Mouse (Mus musculus): ENCODE measurements around the gene Polr2f. TPM values are rescaled to one million over a fixed set of nuclear protein-coding genes. Genes with fewer than 3 reads are reported as not detected.

Gene Polr2f
- polyA plus RNA-seq, 1 experiment, result 32.2 TPM

DNA sequence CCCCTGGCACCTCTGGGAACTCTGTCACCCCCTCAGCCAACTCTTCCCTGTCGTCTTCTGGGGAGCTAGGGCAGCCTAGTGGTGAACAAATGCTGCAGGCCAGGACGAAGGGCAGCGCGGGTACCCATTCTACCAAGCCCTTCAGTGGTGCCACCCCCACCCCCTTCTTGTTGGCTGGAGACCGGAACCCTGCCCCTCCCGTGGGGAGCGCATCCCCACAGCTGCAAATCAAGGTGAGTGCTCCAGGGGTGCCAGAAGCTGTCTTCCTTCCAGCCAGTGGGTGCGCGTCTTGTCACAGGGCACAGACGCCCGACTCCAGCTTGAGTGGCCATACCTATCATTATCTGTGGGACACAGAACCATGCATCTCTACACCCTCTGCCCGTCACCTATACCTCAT lies 13.7 kb upstream of the Polr2f start:
- Histone ChIP-seq H3K36me3 (ENCODE audit: control insufficient read depth, insufficient read depth, low read length) (peaks cover 81% of the 10 kb centered on the region), H3K27ac (ENCODE audit: insufficient read depth, low read depth, low read length) (no peak overlapping the region), H3K4me1 (ENCODE audit: control insufficient read depth, insufficient read depth, insufficient read length, low read length) (no peaks in the 10 kb centered on the region), H3K27me3 (ENCODE audit: control insufficient read depth, insufficient read depth, low read length) (no peaks in the 10 kb centered on the region), H3K4me3 (ENCODE audit: low read depth, low read length) (no peak overlapping the region)
- TF ChIP-seq CTCF (IDR thresholded peaks at IDR 0.05; ENCODE audit: extremely low read depth, insufficient read length, insufficient replicate concordance, low read depth, low read length), result no peak
- WGBS, result 92% methylated on average over 12 of the region's 12 CpGs

DNA sequence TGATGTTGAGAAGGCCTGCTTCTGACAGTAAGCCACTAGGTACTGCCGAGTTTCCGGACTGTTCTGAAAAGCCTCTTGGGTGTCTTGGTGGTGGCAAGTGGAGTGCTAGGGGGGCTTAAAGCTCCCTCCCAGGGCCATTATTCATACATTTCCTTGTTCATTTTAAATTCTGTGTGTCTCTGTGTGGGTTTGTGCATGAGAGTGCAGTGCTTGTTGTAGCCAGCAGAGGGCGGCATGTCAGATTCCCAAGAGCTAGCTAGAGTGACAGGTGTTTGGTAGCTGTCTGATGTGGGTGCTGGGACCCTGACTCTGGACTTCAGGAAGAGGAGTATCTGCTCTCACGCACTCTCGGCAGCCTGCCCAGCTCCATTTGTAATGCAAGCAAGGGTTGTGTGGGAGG lies 12.6 kb upstream of the Polr2f start:
- H3K36me3 ChIP-seq (ENCODE audit: control insufficient read depth, insufficient read depth, low read length), result peaks cover 83% of the 10 kb centered on the region
- H3K4me3 ChIP-seq (ENCODE audit: low read depth, low read length), result no peak overlapping the region
- no peak overlapping the region for H3K27ac ChIP-seq (ENCODE audit: insufficient read depth, low read depth, low read length)
- no peaks in the 10 kb centered on the region for H3K27me3 ChIP-seq (ENCODE audit: control insufficient read depth, insufficient read depth, low read length)
- TF ChIP-seq CTCF (IDR thresholded peaks at IDR 0.05; ENCODE audit: extremely low read depth, insufficient read length, insufficient replicate concordance, low read depth, low read length), result peak; percentile 55; the same call in 1 of the 2 replicates
- TF ChIP-seq POLR2A (IDR thresholded peaks at IDR 0.05; ENCODE audit: low read depth, low read length), result no peak
- H3K4me1 ChIP-seq (ENCODE audit: control insufficient read depth, insufficient read depth, insufficient read length, low read length), result no peaks in the 10 kb centered on the region
- 97% methylated on average over 5 of the region's 5 CpGs for WGBS

DNA sequence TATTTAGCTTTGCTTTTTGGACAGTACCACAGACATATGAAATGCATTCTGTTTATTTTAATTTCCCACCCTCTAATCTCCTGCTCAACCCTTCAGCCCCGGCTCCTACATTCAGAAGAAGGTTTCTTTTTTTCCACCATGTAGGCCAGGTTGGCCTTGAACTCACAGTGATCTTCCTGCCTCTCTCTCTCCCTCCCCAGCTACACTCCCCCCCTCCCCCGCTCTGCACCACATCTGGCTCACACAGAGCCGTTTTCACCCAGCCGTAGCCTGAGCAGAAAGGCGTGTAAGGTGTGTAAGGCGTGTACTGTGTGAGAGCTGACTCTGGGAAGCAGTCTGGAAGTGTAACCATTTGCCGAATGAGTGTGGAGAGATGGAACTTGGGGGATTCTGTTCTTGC lies 11.5 kb upstream of the Polr2f start:
- TF ChIP-seq POLR2A (IDR thresholded peaks at IDR 0.05; ENCODE audit: low read depth, low read length) (no peak), CTCF (IDR thresholded peaks at IDR 0.05; ENCODE audit: extremely low read depth, insufficient read length, insufficient replicate concordance, low read depth, low read length) (no peak)
- Histone ChIP-seq H3K4me1 (ENCODE audit: control insufficient read depth, insufficient read depth, insufficient read length, low read length) (no peaks in the 10 kb centered on the region), H3K27ac (ENCODE audit: insufficient read depth, low read depth, low read length) (no peak overlapping the region), H3K36me3 (ENCODE audit: control insufficient read depth, insufficient read depth, low read length) (peaks cover 80% of the 10 kb centered on the region), H3K27me3 (ENCODE audit: control insufficient read depth, insufficient read depth, low read length) (no peaks in the 10 kb centered on the region), H3K4me3 (ENCODE audit: low read depth, low read length) (no peak overlapping the region)
- 75% methylated on average over 7 of the region's 7 CpGs for WGBS

DNA sequence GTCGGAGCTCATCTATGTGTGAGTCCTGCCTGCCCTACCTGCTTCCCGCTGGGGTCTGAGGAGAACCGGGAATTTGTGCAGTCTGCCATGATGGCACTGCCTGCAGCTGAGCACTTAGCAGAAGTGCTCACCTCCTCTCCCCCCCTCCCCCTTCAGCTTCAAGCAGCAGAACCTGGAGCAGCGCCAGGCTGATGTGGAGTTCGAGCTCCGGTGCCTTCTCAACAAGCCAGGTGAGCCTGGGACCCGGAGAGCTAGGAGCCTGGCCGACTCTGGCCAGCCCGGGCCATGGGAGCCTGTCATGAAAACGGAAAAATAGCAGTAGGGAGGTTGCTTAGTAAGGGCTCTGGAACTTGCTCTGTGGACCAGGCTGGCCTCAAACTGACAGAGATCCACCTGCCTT lies 10.0 kb upstream of the Polr2f start:
- no peaks in the 10 kb centered on the region for H3K27me3 ChIP-seq (ENCODE audit: control insufficient read depth, insufficient read depth, low read length)
- no peak for TF ChIP-seq POLR2A (IDR thresholded peaks at IDR 0.05; ENCODE audit: low read depth, low read length)
- no peak for TF ChIP-seq CTCF (IDR thresholded peaks at IDR 0.05; ENCODE audit: extremely low read depth, insufficient read length, insufficient replicate concordance, low read depth, low read length)
- H3K27ac ChIP-seq (ENCODE audit: insufficient read depth, low read depth, low read length), result no peak overlapping the region
- no peak overlapping the region for H3K4me3 ChIP-seq (ENCODE audit: low read depth, low read length)
- H3K36me3 ChIP-seq (ENCODE audit: control insufficient read depth, insufficient read depth, low read length), result peaks cover 68% of the 10 kb centered on the region
- no peaks in the 10 kb centered on the region for H3K4me1 ChIP-seq (ENCODE audit: control insufficient read depth, insufficient read depth, insufficient read length, low read length)
- WGBS, result 70% methylated on average over 10 of the region's 10 CpGs

DNA sequence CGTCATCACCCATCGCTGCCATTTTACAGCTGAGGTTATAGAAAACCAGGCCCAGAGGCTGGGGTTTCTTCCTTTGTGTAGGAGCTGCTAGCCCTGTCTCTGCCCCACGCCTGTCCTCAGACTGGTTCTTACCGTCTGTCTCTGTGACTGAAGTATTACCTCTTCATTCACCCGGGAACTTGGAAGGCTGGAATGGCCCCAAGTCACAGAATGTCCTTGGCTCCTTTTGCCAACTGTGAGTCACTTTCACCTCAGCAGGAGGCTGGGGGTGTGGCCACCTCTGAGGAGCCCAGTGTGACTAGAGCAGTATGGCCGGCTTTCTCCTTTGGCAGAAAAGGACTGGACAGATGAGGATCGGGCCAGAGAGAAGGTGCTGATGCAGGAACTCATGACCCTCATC lies 9.4 kb upstream of the Polr2f start:
- Histone ChIP-seq H3K36me3 (ENCODE audit: control insufficient read depth, insufficient read depth, low read length) (peaks cover 62% of the 10 kb centered on the region), H3K27ac (ENCODE audit: insufficient read depth, low read depth, low read length) (no peak overlapping the region), H3K27me3 (ENCODE audit: control insufficient read depth, insufficient read depth, low read length) (no peaks in the 10 kb centered on the region), H3K4me3 (ENCODE audit: low read depth, low read length) (no peak overlapping the region), H3K4me1 (ENCODE audit: control insufficient read depth, insufficient read depth, insufficient read length, low read length) (no peaks in the 10 kb centered on the region)
- 60% methylated on average over 7 of the region's 7 CpGs for WGBS
- no peak for TF ChIP-seq POLR2A (IDR thresholded peaks at IDR 0.05; ENCODE audit: low read depth, low read length)
- TF ChIP-seq CTCF (IDR thresholded peaks at IDR 0.05; ENCODE audit: extremely low read depth, insufficient read length, insufficient replicate concordance, low read depth, low read length), result no peak

DNA sequence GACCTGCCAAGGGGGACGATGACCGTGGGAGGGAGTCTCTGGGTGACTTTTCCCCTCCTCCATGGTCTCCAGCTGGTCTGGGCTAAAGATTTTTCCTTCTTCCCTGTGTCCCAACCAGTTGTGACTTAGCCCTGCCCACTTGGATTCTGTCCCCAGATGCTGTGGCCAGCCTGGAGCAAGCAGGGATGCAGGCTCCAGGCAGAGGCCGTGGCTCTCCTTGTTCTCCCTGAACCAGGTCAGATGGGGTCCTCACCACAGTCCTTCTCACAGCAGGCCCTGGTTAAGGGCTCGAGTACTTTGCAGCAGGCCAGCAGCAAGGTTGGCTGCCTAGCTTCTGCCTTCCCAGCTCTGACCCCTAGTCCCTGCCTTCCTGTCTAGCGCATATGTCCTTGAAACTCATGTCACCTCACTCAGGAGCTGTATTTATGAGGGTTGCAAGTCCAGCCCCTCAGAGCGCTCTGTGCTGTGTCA lies 7.6 kb upstream of the Polr2f start:
- Histone ChIP-seq H3K4me1 (ENCODE audit: control insufficient read depth, insufficient read depth, insufficient read length, low read length) (no peaks in the 10 kb centered on the region), H3K36me3 (ENCODE audit: control insufficient read depth, insufficient read depth, low read length) (peaks cover 46% of the 10 kb centered on the region), H3K27ac (ENCODE audit: insufficient read depth, low read depth, low read length) (no peak overlapping the region), H3K4me3 (ENCODE audit: low read depth, low read length) (no peak overlapping the region), H3K27me3 (ENCODE audit: control insufficient read depth, insufficient read depth, low read length) (no peaks in the 10 kb centered on the region)
- WGBS, result 82% methylated on average over 6 of the region's 6 CpGs
- TF ChIP-seq CTCF (IDR thresholded peaks at IDR 0.05; ENCODE audit: extremely low read depth, insufficient read length, insufficient replicate concordance, low read depth, low read length), result no peak
- TF ChIP-seq POLR2A (IDR thresholded peaks at IDR 0.05; ENCODE audit: low read depth, low read length), result no peak

DNA sequence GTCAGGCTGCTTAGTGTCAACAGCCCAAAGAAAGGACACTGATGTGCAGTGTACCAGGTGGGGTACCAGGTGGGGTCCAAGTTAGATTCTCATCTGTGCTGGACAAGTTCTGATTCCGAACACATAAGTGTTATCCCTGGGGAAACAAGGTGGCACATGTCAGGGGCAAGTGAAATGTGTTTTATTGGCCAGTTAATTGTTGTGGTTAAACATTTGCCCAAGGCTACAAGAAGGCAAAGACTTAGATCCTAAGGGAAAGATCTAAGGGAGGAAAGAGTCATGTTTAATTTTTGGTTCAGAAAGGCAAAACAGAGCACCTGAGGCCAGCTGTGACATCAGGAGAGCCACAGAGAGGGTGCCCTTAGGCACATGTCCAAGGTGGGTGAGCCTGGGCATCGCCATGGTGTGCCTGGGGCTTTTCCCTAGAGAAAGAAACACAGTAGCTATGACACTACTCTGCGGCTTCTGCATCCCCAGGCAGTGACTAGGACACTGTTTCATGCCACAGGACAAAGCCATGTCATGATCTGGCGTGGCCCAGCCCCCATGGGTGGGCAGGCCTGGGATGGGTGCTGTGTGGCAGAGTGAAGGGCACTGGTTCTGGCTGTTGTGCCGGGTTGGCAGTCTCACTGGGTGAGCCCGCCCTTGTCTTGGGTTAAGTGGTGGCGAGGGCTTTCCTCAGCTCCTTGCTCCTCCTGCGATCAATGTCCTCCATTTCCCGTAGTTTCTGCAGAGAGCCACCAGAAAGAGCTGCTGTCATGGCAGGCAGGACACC lies 6.1 kb upstream of the Polr2f start:
- WGBS, result 83% methylated on average over 9 of the region's 9 CpGs
- Histone ChIP-seq H3K36me3 (ENCODE audit: control insufficient read depth, insufficient read depth, low read length) (peaks cover 38% of the 10 kb centered on the region), H3K27ac (ENCODE audit: insufficient read depth, low read depth, low read length) (no peak overlapping the region), H3K4me3 (ENCODE audit: low read depth, low read length) (no peak overlapping the region), H3K4me1 (ENCODE audit: control insufficient read depth, insufficient read depth, insufficient read length, low read length) (no peaks in the 10 kb centered on the region), H3K27me3 (ENCODE audit: control insufficient read depth, insufficient read depth, low read length) (no peaks in the 10 kb centered on the region)
- no peak for TF ChIP-seq CTCF (IDR thresholded peaks at IDR 0.05; ENCODE audit: extremely low read depth, insufficient read length, insufficient replicate concordance, low read depth, low read length)
- TF ChIP-seq POLR2A (IDR thresholded peaks at IDR 0.05; ENCODE audit: low read depth, low read length), result no peak
